Mouse (Mus musculus) mouse trophoblast stem cell (cell line): ENCODE data around the gene Runx3.

Experiments
- in situ Hi-C, 2 experiments: fragments of 300-500 bp; cut with MseI, MboI; formaldehyde crosslinking; loops; 2 replicates in 1 of 2; 3 replicates in 1 of 2; pipeline ENCODE4 v1.15.1; 2025

Gene Runx3

DNA sequence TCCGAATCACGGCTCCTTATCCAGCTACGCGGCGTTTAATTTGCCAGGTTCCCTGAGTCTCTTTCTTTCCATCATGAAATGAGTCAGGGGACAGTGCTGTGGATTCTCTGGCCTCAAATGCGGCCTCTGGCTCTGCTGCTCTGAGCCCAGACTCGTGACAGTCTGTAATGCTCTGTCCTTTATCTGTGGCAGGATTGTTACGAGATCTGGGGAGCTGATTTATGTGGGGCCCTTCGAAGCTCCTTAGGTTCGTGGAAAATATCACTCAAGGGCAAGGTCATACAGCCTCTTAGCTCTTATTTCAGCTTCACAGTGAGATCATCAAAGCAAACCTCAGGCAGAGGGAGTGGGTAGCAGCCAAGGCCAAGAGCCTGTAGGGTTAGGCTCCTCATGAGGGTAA, 6.2 kb upstream of the Runx3 start:
- in situ Hi-C loops: no loop called here

- in situ Hi-C loops: no loop called here
These were observed 4.9 kb upstream of the Runx3 start for GRCm38 (mm10) chr4:135115426-135116170.

DNA sequence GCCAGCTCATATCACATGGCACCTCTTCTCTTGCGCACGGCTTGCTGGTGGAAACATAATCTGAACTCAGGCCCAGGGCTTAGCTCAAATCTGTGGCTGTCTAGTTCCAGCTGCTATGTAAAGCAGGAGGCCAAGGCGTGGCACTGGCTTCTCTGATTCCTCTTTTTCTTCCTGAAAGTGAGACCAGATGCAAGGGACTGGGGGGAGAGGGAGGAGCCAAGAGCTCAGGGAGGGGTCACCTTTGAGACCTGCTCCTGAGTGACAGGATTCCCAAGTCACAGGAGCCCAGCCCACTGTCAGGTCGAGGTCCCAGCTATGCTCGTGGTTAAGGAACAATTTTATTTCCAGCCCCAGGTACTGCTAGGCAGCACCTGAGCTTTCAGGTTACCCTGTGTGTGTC, 4.1 kb upstream of the Runx3 start:
- in situ Hi-C loops: no loop called here

GRCm38 (mm10) chr4:135117846-135118245, 2.6 kb upstream of the Runx3 start:
- in situ Hi-C loops: no loop called here

DNA sequence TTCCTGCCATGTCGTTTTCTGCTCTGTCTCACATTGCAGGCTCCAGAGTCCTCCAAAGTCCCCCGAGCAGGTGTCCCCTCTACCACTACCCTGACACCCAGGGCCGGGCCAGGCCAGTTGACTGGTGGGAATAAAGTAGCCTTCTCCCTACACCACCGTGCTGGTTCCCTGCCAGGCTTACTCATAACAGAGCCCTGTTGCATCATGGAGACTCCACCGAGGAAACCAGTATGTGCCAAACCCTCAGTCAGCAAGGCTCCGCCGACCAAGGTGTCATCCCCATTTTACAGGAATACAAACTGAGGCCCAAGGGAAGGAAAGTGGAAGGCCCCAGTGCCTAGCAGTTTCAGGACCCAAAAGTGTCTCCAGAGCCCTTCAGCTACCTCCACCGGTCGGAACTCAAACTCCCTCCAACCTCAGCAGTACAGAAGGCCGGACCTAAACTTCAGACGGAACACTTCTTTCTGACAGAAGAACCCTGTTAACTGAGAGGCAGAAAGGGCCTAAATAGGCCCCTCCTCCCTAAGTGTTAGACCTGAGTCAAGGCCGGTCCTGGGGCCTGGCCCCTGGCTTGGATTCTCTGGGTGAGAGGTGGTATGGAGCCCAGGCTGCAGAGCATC, 1.5 kb upstream of the Runx3 start:
- in situ Hi-C loops: no loop called here

DNA sequence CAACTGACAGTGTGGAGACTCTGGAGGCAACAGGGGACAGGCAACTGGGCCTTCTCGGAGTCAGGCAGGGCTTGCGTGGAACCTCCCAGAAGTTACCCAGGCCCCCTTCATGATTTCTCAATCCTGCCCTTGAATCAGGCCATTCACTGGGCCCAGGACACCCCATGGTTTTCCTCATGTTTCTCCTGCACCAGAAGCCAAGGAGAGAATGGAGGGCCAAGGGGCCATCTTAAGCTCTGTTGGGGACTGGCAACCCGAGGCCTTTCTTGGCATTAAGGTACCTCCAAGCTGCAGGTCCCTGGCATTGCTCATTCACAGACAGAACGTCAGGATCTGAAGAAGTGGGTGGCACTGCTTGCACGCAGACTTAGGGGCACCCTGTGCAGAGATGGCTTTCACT, 3.3 kb downstream of the Runx3 start:
- in situ Hi-C loops: no loop called here

DNA sequence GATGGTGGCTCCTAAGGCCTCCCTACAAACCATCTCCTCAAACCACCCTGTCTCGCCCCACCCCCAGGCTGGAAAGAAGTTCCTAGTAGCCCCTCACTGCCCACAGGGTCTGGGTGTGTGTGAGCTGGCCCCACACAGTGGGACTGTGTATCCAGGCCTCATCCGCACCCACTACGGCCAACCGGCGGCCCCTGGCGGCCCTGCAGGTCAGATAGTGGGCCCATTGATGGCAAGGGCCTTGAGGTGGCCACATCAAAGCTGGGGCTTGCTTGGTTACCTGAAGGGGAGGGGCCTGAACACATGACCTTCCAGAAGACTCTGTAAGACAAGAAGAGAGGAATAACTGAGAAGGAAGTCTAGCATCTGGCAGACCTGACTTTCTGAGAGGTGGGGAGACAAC, 4.3 kb downstream of the Runx3 start:
- in situ Hi-C loops: no loop called here

DNA sequence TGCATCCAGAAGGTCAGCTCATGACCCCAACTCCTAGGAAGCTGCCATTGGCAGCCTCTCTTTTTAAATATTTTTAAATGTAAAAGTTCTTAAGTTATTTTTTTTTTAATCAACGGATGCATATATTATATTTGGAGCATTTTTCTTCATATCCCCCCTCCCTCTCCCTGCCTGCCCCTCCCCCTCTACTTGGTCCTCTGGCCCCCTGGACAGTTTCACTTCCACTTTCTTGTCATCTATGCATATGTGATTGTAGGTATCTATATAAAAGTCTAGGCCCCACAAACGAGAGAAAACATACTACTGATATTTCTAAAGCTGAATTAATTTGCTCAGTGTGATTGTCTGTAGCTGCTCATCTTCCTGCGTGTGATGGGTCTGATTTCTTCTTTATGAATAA, 4.7 kb downstream of the Runx3 start:
- in situ Hi-C loops: no loop called here

DNA sequence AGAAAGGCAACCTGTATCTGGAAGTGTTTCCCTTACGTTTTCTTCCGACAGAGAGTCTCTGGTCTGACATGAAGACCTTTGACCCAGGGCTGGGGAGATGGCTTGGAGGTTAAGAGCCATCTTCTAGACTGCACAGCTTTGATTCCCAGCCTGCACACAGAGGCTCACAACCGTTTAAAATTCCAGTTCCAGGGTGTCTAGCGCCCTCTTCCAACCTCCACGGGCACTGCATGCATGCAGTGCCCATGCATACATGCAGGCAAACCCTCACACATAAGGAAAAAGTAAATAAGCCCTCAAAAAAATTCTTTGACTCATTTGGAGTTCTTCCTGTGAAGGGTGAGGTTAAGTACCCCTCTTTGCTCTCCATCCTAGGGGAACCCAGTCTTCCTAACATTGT, 5.9 kb downstream of the Runx3 start:
- in situ Hi-C loops: no loop called here

DNA sequence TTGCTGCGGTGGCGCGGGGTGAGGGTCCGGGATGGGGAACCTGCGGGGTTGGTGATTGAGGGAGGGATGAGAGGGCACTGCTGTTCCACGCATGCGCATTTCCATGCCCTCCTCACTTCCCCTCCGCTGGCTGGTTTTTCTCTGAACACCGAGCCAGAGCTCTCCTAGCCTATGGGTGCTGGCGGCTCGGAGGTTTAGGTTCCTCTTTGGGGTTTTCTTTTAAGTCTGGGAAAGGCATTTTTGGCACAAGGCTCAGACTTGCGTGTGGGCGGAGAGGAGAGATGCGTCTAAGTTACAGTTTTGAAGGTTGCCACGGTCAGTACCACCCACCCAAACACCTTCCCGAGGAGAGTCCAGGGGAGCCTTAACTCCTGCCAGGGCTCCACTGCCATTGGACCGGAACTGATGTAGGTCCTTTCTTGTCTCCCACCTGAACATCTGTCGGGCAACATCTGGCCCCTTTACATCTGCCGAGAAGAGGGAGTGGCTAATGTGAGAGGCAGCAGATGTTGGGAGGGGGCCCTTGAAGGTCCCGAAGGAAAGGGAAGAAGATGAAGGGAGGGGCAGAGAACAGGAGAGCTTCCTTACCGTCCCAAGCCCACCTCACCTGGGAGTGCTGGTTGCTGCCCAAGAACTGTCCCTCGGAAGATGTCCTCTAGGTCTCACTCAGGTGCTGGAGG, 8.5 kb downstream of the Runx3 start:
- in situ Hi-C loops: no loop called here

DNA sequence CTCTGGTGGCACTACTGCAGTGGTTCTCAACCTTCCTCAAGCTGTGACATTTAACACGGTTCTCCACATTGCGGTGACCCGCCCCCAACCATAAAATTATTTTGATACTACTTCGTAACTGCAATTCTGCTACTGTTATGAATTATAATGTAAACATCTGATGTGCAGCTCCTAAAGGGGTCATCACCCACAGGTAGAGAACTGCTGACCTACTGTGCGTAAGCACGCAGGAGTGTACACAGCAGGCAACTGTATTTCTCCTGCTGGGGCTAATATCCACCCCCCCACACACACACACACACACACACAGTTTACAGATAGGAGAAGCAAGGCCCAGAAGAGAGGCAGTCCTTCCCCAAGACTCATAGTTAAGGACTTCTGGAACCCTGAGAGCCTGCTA, 9.7 kb downstream of the Runx3 start:
- in situ Hi-C loops: no loop called here

DNA sequence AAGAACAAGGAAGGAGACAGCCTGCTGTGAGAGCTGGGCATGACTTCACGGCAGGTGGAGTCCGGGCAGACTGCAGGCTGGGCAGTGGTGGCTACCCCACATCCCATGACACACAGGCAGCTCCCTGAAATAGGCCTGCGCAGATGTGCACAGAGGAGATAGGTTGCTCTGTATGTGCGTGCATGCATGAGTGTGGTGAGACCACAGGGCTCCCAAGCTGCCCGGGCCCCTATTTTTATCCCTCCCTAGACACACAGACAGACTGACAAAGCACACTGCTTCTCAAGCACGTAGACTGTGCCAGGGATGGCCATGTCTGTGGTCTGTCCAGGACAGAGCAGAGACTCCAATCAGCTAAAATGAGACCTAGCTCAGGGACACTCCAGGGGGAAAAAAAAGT, 10.7 kb downstream of the Runx3 start:
- in situ Hi-C loops: no loop called here

GRCm38 (mm10) chr4:135132797-135133196, 12.3 kb downstream of the Runx3 start:
- in situ Hi-C loops: no loop called here

- in situ Hi-C loops: no loop called here
These were observed 13.3 kb downstream of the Runx3 start for GRCm38 (mm10) chr4:135133711-135134110.

DNA sequence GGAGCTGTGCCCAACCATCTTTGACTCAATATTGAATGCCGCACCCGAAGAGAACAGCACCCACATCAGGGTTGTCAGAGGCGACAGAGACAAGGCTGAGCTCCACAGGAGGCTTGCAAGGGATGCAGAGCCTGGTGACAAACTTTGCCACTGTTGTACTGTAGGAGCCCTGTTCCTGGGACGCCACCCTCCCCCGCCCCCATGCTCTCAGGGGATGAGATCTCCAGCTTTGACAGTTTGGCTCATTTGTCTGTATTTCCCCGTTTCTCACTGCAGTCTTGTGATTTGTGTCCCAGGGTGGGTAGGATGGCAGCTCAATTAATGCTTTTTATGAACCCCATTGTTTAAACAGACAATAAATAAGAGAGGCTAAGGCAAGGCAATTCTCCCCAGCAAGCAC, 14.9 kb downstream of the Runx3 start:
- in situ Hi-C loops: no loop called here

GRCm38 (mm10) chr4:135136202-135136601, 15.8 kb downstream of the Runx3 start:
- in situ Hi-C loops: no loop called here

GRCm38 (mm10) chr4:135136612-135137011, 16.2 kb downstream of the Runx3 start:
- in situ Hi-C loops: no loop called here

- in situ Hi-C loops: no loop called here
These were observed 20.4 kb downstream of the Runx3 start for GRCm38 (mm10) chr4:135140647-135141515.

- in situ Hi-C loops: no loop called here
These were observed 21.3 kb downstream of the Runx3 start for GRCm38 (mm10) chr4:135141720-135142119.

GRCm38 (mm10) chr4:135146734-135147133, 26.3 kb downstream of the Runx3 start:
- in situ Hi-C loops: no loop called here

- in situ Hi-C loops: no loop called here
These were observed 28.2 kb downstream of the Runx3 start for GRCm38 (mm10) chr4:135148660-135149059.
